Mouse (Mus musculus): ENCODE measurements at regions not wholly inside any gene's neighbourhood (a gene's known extent, or its start where the extent isn't known, plus 50 kb on each side); places are given as distances from the start of the nearest gene placed in this dataset.
"Not testable (repeated sequence)": the region's sequence is repeated elsewhere in the genome, so short reads cannot be mapped to it uniquely, and the experiment has no call there.

GRCm38 (mm10) chrX:50565031-50565430 lies 136.7 kb upstream of the Olfr1324 start:
- not testable (repeated sequence) for TF ChIP-seq CTCF, EP300 (IDR thresholded peaks at IDR 0.05)
